15 mouse cellular contexts compared by ENCODE assay signal in the genomic region with DNA sequence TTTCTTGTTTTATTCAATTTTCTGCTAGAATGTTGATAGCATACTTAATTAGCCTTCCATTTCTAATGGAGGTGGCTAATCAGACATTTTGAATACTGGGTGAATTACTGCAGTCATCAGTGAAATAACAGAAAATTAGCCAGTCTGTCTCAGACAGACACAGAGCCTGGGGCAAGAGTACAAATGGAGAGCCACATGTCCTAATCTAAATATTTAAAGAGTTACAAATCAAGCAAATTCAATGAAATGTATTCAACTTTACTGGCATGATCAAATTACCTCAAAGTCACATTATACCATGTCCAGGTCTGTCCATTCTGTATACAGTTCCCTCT.
"Had no signal": no experiment of that assay in that cellular context is flagged by ENCODE, and none has a peak within 500 bp of the region (broad histone marks: within the 10 kb centered on the region; RNA-seq: fewer than 3 reads in every experiment).

No protein-coding gene starts in this region.

- H3K27me3 ChIP-seq: limb, embryonic 15.5 days; liver, embryonic 12.5 days; stomach, embryonic 15.5 days had no signal

- H3K36me3 ChIP-seq: limb, embryonic 15.5 days; liver, embryonic 12.5 days; midbrain, embryonic 10.5 days; stomach, embryonic 15.5 days had no signal

- H3K27ac ChIP-seq: limb, embryonic 15.5 days; liver, embryonic 12.5 days; midbrain, embryonic 10.5 days; stomach, embryonic 15.5 days had no signal

- H3K4me2 ChIP-seq: limb, embryonic 15.5 days; liver, embryonic 12.5 days; lung, embryonic 14.5 days; stomach, embryonic 15.5 days had no signal

- ATAC-seq: liver, embryonic 12.5 days had no signal

- H3K4me1 ChIP-seq: limb, embryonic 15.5 days; liver, embryonic 12.5 days; midbrain, embryonic 10.5 days; stomach, embryonic 15.5 days had no signal

- H3K9ac ChIP-seq: limb, embryonic 15.5 days; liver, embryonic 12.5 days; lung, embryonic 14.5 days; stomach, embryonic 15.5 days had no signal

- H3K4me3 ChIP-seq: limb, embryonic 15.5 days; liver, embryonic 12.5 days; midbrain, embryonic 10.5 days; myocyte; stomach, embryonic 15.5 days had no signal

- DNase-seq: kidney, adult 8-10 months; kidney, postnatal 25 days; layer of hippocampus, adult 9-11 months; layer of hippocampus, postnatal 36 days; lung, embryonic 14.5 days; lung, postnatal 10 days; lung, postnatal 4 days; retina, postnatal 1 day; thymus, adult 2 months; thymus, postnatal 25 days had no signal

- H3K9me3 ChIP-seq: limb, embryonic 15.5 days; liver, embryonic 12.5 days; midbrain, embryonic 10.5 days; stomach, embryonic 15.5 days had no signal
